Mouse (Mus musculus) skeletal muscle tissue, postnatal 0 days (tissue): Measurements from ENCODE around the gene Nkain4. TPM values are rescaled to one million over a fixed set of nuclear protein-coding genes. Genes with fewer than 3 reads are reported as not detected.

Source experiments
- microRNA-seq, 2 experiments: library from miRNA; unstranded; fragments of <30 nt; microRNA quantifications; one replicate each; pipeline ENCODE4; 2016
- polyA plus RNA-seq: library from polyadenylated mRNA; unstranded; fragments of >200 nt; fragmentation: Nextera tagmentation; extraction: Ambion mirVana; gene quantifications from 2 replicates; pipeline ENCODE4 v1.2.1, GENCODE M21; 2015

Nkain4 gene
- polyA plus RNA-seq: 4.4 and 5.1 TPM in 2 replicates

DNA sequence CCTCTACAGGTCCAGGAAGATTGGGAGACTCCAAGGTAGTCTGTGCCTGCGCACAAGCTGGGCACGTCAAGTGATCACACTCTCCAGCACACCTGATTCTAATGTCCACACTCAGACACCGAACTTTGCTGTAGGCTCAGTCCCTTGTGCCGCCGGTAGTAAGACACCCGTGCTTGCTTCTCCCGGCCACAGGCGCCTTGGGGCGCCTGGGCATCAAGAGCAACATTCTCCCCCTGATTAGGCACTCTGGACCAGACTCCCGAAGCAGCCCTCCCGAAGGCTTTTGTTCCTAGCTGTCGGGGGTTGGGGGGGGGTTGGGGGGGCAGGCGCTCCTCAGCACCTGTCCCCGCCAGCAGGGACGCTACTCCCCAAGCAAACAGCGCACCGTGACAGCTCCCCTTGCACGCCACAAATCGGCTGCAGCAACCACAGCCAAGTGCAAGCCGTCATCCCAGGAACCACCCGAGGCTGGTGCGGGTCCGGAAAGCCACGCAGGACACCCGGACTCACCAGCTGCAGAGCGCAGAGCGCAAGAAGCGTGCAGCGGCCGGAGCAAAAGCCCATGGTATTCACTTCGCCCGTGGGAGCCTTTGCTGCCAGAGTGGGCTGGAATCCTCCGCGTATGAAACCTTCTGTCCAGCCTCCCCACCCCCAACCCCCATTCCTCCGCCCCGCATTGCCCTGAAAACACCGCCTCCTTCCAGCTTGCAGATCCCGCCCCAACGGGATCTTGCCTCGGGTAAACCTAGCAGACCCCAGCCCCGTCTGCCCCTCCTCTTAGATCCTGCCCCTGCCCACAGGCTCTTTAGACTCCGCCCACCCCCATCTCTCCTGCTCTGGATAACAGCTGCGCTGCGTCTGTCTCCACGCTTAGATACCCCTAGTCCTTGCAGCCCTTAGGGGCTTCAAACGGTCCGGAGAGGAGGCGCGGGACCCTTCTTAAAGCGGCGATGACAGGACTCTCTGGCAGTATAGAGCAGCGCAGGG, at the start of gene Nkain4:
Gene Nkain4, minus strand, starts transcription at position 639 of the 987 bp plus-strand sequence.

DNA sequence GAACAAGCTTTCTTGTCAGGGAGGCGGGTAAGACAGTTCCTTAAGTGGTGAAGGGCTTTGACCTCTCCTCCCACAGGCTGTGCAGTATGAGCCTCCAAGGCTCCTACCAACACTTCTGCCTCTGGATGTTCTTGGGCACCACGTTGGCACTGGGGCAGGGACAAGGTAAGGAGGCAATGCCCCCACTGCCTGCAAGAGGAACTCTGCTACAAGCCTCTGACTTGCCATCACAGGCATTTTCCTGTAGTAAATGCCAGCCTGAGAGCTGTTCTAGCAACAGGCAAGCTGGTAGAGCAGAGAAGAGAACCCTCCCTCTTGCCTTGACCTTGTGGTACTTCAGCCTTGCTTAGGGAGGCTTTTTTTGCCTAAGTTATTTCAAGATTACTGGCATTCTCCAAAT, 31.9 kb upstream of the Nkain4 start, which contains the start of gene Col20a1:
Gene Col20a1, plus strand, starts transcription at position 87 of the 400 bp plus-strand sequence.

DNA sequence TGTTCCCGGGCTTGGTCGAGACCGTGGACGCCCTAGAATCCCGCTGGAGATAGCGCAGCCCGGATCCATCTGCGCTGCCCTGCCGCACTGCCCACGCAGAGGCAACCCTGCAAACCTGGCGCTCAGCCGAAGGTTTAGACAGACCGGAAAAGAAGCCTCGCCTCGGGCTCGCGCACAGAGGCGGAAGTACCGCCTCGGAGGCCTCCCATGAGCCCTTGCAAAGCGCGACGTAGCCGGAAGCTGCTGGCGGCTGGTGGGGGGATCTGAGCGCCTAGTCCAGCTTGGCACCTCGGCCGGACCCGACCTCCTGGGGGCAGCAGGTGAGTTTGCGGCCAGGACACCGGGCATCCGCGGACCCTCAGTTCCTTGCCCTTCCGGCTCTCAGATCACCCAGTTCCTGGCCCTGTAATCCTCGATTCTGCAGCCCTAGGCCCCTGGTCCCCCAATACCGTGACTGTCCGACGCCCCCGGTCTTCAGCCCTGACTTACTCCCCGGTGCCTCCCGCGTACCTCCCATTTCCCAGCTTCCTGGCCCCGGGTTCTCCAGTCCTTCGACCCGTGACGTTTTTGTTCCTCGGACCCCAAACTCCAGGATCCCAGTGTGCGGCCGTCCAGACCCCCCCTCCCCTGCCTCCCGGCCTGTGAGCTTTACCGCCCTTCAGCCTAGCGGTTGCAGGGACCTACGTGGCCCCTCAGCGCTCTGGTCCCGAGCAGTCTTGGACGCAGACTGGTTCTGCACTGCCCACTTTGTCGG, 12.7 kb upstream of the Nkain4 start, which contains the start of gene Arfgap1:
Gene Arfgap1, plus strand, starts transcription at position 216 of the 754 bp plus-strand sequence.

DNA sequence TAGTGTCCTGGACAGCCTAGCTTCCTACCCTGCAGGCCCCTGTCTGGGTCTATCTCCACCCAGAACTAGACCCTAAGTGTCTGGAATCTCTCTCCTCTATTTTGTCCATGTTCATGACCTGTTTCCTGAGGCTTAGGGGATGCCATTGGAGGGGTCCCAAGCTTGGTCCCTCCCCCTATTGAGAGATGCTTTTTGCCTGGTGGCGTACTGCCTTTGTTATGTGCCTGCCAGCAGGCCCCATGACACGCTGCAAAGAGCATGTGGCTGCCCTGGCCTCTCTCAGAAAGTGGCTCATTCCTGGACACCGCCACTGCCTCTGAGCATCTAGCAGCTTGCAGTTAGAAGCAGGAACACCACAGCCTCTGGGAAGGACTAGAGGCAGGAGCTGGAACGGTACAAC, 25.8 kb downstream of the Nkain4 start, which contains the start of gene Birc7:
Gene Birc7, plus strand, starts transcription at position 301 of the 400 bp plus-strand sequence.

DNA sequence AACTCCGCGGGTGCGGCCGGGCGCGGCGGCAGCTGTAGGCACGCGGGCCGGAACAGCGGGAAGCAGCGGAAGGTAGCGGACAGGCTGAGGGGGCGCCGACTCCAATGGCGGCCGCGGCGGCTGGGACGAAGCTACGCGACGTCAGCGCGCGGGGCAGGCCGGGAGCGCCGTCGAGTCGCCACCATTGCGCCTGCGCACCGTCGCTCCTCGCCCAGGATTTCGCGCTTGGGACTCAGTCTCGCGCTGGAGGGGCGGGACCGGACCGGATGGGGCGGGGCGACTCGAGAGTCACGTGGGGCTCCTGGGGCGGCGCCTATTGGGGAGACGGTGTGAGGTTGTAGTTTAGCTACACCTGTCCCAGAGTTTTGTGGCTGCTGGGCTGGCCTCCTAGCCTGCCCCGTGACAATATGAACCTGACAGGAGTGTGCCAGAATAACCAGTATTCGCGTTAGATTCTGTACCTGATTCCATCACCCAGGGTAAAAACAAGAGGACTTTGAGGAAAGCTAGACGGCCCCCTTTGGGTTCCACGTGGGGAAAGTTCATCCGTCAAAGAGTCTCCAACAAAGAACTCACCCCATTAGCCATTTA, 33.6 kb downstream of the Nkain4 start, which contains the start of gene Ythdf1:
Gene Ythdf1, minus strand, starts transcription at position 140 of the 591 bp plus-strand sequence.

Small RNA genes lying within 50 kb of the gene (microRNA-seq; reads per million reads assigned to microRNA genes)
- 0 reads per million in 2 experiments for gene Mir124a-3

Other genes with a start within 250 kb of the Nkain4 start
- gene Dido1, start 244.7 kb downstream of the Nkain4 start, polyA plus RNA-seq: 7.5 and 9.3 TPM in 2 replicates
- 46.7 and 49.5 TPM in 2 replicates for gene Gid8, start 244.6 kb downstream of the Nkain4 start, polyA plus RNA-seq
- gene Slc17a9, start 229.4 kb downstream of the Nkain4 start, polyA plus RNA-seq: 0.37 and 0.89 TPM in 2 replicates
- gene Bhlhe23, start 177.8 kb downstream of the Nkain4 start, polyA plus RNA-seq: not detected in 2 replicates
- 26.3 and 28.2 TPM in 2 replicates for gene Ythdf1, start 33.8 kb downstream of the Nkain4 start, polyA plus RNA-seq
- not detected in 2 replicates for gene Birc7, start 25.7 kb downstream of the Nkain4 start, polyA plus RNA-seq
- gene Arfgap1, start 12.5 kb upstream of the Nkain4 start, polyA plus RNA-seq: 51.8 and 54.3 TPM in 2 replicates
- gene Col20a1, start 31.8 kb upstream of the Nkain4 start, polyA plus RNA-seq: 2.9 and 3.0 TPM in 2 replicates
- 1.3 and 1.8 TPM in 2 replicates for gene Chrna4, start 88.8 kb upstream of the Nkain4 start, polyA plus RNA-seq
- not detected in 2 replicates for gene Kcnq2, start 180.6 kb upstream of the Nkain4 start, polyA plus RNA-seq
- gene Eef1a2, start 202.3 kb upstream of the Nkain4 start, polyA plus RNA-seq: 16.3 and 16.6 TPM in 2 replicates
- 122 and 132 TPM in 2 replicates for gene Ppdpf, start 232.5 kb upstream of the Nkain4 start, polyA plus RNA-seq
- 0.18 TPM in 1 of 2 replicates, not detected in the other for gene Ptk6, start 248.1 kb upstream of the Nkain4 start, polyA plus RNA-seq